Comparison of ENCODE assay signal across 7 mouse cellular contexts in genomic region chr11:59662249-59662788, GRCm38 (mm10). TPM values are rescaled to one million over a fixed set of nuclear protein-coding genes. Genes with fewer than 3 reads are reported as not detected.
DNase-seq lines count a peak whose midpoint lies in the region; ATAC-seq lines count a peak whose summit lies in the region.

No protein-coding gene starts in this region.

- H3K4me2 ChIP-seq in embryonic facial prominence, embryonic 12.5 days (replicated peaks) = peak overlapping the region; percentile 91
- H3K4me2 ChIP-seq in limb, embryonic 11.5 days (ENCODE audit: low read depth, severe bottlenecking) = peak overlapping the region; percentile 88
- H3K4me2 ChIP-seq in midbrain, embryonic 14.5 days (ENCODE audit: low read length) = peak overlapping the region; percentile 88

- peak; percentile 98 for ATAC-seq in embryonic facial prominence, embryonic 12.5 days (ENCODE audit: insufficient number of reproducible peaks, insufficient read depth, low FRiP score, low TSS enrichment)
- ATAC-seq in limb, embryonic 11.5 days (ENCODE audit: insufficient number of reproducible peaks, low FRiP score, low TSS enrichment, low read depth) = peak; percentile 96
- ATAC-seq in midbrain, embryonic 14.5 days (ENCODE audit: low FRiP score, low TSS enrichment) = peak; percentile 98

- peak; percentile 97 for DNase-seq in adrenal gland, postnatal 25 days
- DNase-seq in heart, adult 11 months = peak; percentile 100
- peak; percentile 95 for DNase-seq in kidney, adult 18-20 months
- peak; percentile 97 for DNase-seq in limb, embryonic 11.5 days (ENCODE audit: low spot score)
- DNase-seq in midbrain, embryonic 14.5 days = peak; percentile 97
- DNase-seq in spleen, adult 18-20 months = peak; percentile 85 to 87

- peaks cover 31% of the 10 kb centered on the region for H3K4me1 ChIP-seq in embryonic facial prominence, embryonic 12.5 days
- H3K4me1 ChIP-seq in limb, embryonic 11.5 days (ENCODE audit: control insufficient read depth, insufficient read depth, low read length) = peaks cover 27% of the 10 kb centered on the region
- H3K4me1 ChIP-seq in midbrain, embryonic 14.5 days (ENCODE audit: control insufficient read depth, insufficient read depth, low read length) = peaks cover 30% of the 10 kb centered on the region

- H3K27me3 ChIP-seq in embryonic facial prominence, embryonic 12.5 days = no peaks in the 10 kb centered on the region
- H3K27me3 ChIP-seq in limb, embryonic 11.5 days (ENCODE audit: control insufficient read depth, insufficient read depth, low read length) = no peaks in the 10 kb centered on the region
- no peaks in the 10 kb centered on the region for H3K27me3 ChIP-seq in midbrain, embryonic 14.5 days (ENCODE audit: control insufficient read depth, insufficient read depth, low read length)

- WGBS in embryonic facial prominence, embryonic 12.5 days = under 1% methylated on average over 61 of the region's 82 CpGs
- WGBS in limb, embryonic 11.5 days = under 1% methylated on average over 50 of the region's 82 CpGs
- under 1% methylated on average over 58 of the region's 82 CpGs for WGBS in midbrain, embryonic 14.5 days

- H3K27ac ChIP-seq in embryonic facial prominence, embryonic 12.5 days = peak overlapping the region; percentile 81
- peak overlapping the region; percentile 72 for H3K27ac ChIP-seq in limb, embryonic 11.5 days (replicated peaks; ENCODE audit: low read depth, low read length)
- peak overlapping the region; percentile 92 for H3K27ac ChIP-seq in midbrain, embryonic 14.5 days (replicated peaks; ENCODE audit: low read depth, low read length)

- peak overlapping the region; percentile 68 for H3K4me3 ChIP-seq in embryonic facial prominence, embryonic 12.5 days
- H3K4me3 ChIP-seq in limb, embryonic 11.5 days (ENCODE audit: low read depth, low read length) = peak overlapping the region; percentile 74
- H3K4me3 ChIP-seq in midbrain, embryonic 14.5 days (replicated peaks; ENCODE audit: low read depth, low read length) = peak overlapping the region; percentile 71

- H3K36me3 ChIP-seq in embryonic facial prominence, embryonic 12.5 days = no peaks in the 10 kb centered on the region
- H3K36me3 ChIP-seq in limb, embryonic 11.5 days (ENCODE audit: control insufficient read depth, insufficient read depth, low read length) = no peaks in the 10 kb centered on the region
- no peaks in the 10 kb centered on the region for H3K36me3 ChIP-seq in midbrain, embryonic 14.5 days (ENCODE audit: control insufficient read depth, insufficient read depth, low read length)

- peak overlapping the region; percentile 85 for H3K9ac ChIP-seq in embryonic facial prominence, embryonic 12.5 days
- H3K9ac ChIP-seq in limb, embryonic 11.5 days (ENCODE audit: low read length) = peak overlapping the region; percentile 88
- peak overlapping the region; percentile 80 for H3K9ac ChIP-seq in midbrain, embryonic 14.5 days (replicated peaks; ENCODE audit: low read length)

- no peaks in the 10 kb centered on the region for H3K9me3 ChIP-seq in embryonic facial prominence, embryonic 12.5 days
- H3K9me3 ChIP-seq in limb, embryonic 11.5 days (ENCODE audit: control insufficient read depth, low read length) = no peaks in the 10 kb centered on the region
- H3K9me3 ChIP-seq in midbrain, embryonic 14.5 days (ENCODE audit: control insufficient read depth, low read length) = no peaks in the 10 kb centered on the region

RNA-seq across cellular contexts. Expression of gene Mprip, which starts 1.2 kb away (rescaled TPM):
- total RNA-seq in adrenal gland, postnatal 25 days (2021) = 224 and 228 TPM in 2 replicates
- polyA plus RNA-seq in embryonic facial prominence, embryonic 12.5 days (2016; fragmentation: Nextera tagmentation; extraction: Ambion mirVana) = 87.9 and 109 TPM in 2 replicates
- 71.1 and 78.9 TPM in 2 replicates for polyA plus RNA-seq in limb, embryonic 11.5 days (2014; fragmentation: Nextera tagmentation; extraction: Ambion mirVana)
- polyA plus RNA-seq in midbrain, embryonic 14.5 days (2014; fragmentation: Nextera tagmentation; extraction: Ambion mirVana) = 62.6 and 68.7 TPM in 2 replicates

Comparison
In these comparisons a context has a peak if more than half of its experiments do, and no peak if none do; other contexts are left out.
1. Peak in every context shown above with its lines: DNase-seq, ATAC-seq, H3K4me3 ChIP-seq and H3K27ac ChIP-seq.